Mouse (Mus musculus) kidney, postnatal 25 days (tissue): ENCODE measurements around the gene Hlcs.

Source experiments
- DNase-seq, 2 experiments: peaks; one replicate each; pipeline ENCODE4 v3.0.0; 2021; ENCODE audit warnings: mixed read lengths in 2 of 2

Gene Hlcs

DNA sequence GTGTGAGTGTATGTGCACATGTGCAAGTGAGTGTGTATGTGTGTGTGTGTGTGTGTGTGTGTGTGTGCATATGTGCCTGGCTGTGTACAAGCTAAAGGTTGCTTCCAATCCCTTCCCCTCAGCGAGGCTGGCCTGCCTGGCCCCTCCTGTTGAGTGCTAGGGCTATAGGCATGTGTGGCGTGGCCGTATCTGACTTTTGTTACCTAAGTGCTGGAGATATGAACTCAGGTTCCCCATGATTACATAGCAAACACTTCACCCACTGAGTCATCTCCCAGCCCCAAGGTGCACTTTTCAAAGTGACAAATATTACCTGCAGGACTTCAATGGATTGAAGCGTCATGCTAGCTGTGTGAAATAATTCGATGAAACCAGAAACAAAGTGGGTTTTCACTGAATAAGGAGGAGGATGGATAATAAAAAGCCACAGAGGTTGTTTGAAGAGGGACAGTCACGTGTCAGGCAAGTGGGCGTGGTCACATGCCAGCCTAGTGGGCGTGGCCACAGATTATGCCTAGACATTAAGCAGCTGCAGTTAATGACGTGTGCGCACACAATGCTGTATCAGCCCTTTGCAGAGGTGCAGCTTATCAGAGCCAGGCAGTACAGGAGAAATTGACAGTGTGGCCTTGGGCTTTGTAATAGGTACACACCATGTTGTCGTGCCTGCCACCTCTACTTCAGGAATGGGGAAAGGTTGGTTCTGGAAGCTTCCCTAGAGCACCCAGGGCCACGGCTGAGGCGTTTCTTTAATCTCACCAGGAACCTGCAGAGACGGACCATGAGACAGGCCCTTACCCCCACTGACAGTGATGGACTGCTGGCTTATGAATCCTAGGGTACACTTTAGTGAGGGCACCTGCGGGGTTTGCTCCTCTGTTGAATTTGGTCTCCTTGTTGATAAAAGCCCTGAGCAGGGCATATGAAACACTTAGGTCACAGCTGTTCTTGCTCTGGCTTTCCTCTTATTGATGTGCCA is 163.0 kb downstream of the Hlcs start:
- DNase-seq = no peak

DNA sequence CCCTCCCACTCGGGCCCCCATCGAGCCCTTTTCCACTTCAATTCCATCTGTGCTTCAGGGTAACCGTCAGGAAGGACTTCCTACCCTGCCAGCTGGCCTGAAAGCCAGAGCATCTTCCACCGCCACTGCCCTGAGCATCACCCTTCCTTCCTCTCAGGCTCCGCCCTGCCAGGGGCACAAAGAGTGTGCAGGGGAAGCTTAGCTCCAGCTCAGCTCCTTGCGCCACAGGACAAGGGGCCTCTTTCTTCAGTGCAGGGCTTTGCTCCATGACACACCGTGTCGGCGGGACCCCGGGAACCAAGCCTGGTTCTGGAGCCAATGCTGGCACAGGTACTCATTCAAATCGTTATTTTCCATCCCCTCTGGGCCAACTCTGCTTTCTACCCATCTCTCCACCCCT is 165.2 kb downstream of the Hlcs start:
- peak; percentile 14 to 64 for DNase-seq

DNA sequence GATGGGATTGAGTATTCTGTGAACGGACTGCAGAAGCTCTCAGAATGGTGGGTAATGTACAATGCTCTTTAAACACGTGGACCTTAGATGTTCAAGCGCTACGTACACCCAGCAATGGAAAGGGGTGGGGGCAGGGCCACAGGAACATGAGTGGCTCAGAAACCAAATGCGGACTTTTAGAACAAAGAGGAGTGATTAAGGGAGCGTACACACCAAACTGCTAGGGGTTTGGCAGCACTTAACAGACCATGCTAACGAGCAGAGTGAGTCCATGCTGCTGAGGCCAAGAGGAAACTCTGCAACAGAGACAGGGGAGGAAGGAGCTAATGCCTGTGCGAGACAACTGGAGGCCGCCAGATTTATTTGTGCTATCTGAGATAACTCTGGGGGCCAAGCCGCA is 170.0 kb downstream of the Hlcs start:
- peak in 1 of 2 experiments; percentile 13 for DNase-seq

DNA sequence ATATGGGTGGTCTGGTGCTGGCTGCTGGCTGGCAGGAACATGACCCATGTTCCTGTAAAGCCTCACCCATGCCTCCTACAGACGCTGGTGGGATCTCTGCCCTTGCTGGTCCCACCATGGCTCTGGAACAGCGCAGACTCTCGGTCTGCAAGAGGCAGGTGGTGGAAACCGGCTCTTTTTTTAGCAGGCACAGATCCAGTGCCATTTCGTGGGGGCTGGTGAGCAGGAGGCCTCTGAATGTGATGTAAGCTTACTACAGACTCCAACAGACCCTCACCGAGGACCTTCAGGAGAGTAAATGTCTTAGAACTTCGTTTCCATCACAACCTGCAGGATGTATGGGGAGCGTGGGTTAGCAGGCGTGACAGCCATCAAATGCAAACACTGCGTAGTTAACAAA is 172.6 kb downstream of the Hlcs start:
- DNase-seq = peak in 1 of 2 experiments; percentile 15

DNA sequence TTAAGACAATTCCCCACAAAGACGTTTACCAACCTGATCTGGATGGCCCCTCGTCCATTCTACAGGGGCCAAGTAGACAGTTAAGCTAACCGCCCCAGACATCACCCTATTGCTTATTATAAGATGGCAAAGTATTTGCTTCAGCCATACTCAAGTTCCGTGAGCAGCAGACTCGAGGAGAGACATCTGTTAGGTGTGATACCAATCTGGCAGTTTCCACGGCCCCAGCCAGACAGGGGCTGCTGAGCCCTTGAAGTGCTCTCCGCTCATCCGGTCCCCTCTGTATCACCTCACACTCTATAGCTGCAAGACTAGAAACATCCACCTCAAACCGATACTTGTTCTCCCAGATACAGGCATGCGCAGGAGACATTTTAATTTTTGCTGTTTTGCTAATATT is 179.2 kb downstream of the Hlcs start:
- DNase-seq = peak in 1 of 2 experiments; percentile 5

DNA sequence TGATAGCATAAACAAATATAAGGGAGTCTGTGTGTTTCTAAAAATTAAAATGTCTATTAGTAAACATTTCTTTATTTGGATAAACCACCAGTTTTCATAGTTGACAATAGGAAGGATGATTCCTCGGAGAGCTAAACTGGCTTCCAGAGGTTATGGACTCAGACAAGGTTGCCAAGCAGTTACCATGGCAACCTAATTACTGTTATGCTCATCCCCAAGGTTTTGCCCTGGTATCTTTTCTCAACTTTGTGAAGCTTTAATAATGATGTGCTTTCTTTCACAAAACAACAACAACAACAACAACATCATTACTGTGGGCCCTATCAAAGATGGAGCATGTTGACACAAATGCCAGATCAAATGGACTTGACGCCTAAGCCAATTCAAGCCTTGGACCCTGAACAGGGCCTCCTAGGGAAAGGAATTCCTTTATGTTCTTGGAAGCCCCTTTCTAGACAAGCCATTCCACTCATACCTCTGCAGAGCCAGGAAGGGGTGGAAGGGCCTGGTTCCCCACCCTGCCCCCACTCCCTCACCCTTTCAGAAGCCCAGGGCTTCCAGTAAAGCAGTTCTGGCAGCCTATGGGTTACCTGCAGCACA is 185.0 kb downstream of the Hlcs start:
- DNase-seq = no peak

DNA sequence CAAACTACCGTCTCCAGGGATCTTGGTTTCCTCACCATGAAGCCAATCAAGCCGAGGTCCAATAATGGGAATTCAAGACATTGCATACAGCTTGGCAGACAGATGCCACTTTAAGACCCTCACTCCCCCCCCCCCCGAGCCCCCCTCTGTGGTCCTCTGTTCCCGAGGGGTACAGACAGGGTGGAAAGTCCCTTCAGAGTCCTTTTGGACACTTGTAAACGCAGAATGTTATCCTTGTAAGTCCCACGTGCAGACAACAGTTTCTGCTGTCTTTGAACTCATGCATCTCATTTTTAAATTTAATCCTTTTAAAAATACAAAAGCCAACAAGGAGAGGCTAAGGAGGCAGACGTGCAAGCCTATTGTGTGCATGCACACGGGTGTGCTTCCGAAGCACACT is 187.2 kb downstream of the Hlcs start:
- DNase-seq = no peak

DNA sequence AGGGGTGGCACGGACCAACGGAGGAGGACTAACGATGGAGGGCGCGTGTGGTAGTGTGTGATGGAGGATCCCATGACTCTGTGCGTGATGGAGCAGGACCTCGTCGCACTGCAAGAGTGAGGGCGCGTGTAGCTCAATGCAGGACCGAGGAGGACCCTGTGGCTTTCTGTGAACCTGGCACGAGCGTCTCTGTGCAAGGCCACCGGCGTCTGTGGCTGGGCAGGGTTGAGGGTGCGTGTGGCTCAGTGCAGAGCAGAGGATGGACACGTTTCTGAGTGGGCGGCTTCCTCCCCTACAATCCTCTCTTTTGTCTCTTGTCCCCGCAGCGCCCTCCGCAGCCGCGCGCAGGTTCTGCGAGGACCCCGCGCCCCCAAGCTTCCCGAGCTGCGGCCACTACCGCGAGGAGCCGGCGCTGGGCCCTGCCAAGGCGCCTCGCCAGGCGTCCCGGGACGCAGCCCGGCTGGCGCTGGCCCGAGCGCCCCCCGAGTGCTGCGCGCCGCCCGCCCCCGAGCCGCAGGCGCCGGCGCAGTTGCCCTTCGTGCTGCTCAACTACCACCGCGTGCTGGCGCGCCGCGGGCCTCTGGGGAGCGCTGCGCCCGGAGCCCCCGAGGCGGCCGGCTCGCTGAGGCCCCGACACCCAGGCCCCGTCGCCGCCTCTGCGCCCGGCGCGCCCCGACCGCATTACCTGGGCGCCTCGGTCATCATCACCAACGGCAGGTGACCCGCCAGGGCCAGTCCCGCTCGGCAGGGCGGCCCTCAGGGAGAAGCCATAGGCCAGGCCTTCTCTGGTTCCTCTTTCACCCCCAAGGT is 188.0 kb downstream of the Hlcs start:
- no peak for DNase-seq

DNA sequence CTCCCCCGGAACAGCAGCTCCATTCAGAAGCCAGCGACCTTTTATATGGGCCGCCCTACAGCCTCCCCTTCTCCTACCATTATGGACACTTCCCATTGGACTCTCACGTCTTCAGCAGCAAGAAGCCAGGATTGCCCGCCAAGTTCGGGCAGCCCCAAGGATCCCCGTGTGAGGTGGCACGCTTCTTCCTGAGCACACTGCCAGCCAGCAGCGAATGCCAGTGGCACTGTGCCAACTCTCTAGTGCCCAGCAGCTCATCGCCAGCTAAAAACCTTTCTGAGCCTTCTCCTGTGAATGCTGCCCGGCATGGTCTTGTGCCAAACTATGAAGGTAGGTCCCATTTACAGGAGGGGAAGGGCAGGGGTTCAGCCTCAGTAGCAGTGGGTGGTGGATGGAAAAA is 190.1 kb downstream of the Hlcs start:
- peak; percentile 65 to 74 for DNase-seq

DNA sequence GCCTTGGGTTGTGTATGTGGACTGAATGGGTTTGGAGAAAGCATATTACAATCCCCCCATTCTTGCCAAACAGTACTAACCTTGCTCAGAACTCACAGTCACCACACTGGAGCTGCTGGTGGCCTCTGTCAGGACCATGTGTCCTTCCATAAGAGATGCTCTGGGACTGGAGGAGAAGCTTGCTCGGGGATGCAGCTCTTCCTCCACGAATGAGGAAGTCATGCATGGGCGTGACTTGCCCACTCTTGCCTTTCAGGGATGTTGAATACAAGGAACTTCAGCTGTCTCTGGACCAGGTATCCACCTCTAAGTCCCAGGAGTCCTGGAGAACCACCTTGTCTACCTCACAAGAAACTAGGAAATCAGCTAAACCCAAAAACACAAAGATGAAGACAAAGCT is 191.0 kb downstream of the Hlcs start:
- no peak for DNase-seq

DNA sequence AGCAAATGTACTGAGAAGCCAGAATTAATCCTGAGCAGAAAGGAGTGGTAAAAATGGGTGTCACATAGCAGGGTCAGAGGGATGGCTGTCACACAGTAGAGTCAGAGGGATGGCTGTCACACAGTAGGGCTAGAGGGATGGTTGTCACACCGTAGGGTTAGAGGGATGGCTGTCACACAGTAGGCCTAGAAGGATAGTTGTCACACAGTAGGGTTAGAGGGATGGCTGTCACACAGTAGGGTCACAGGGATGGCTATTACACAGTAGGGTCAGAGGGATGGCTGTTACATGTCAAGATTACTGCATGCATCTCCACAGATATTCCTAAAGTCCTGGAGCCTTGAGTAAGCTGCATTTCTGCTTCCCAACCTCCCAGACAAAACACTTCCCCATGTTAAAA is 195.0 kb downstream of the Hlcs start:
- DNase-seq = no peak

DNA sequence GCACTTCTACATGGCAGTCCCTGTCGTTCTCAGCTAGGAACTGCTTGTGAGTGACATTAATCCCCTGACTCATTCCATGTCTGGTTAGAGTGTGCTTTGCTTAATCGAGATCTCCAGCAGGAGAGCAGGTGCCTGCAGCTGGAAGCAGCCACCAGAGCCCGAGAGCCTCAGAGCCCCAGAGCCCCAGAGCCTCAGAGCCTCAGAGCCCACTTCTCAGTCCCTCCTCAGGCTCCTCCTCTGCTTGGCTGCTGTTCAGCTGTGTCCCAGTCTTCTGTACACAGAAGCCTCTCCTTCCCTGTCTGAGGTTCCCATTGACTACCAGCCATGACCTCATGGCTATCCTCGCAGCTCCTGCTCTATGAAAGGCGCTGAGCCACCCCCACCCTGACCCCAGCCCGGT is 196.0 kb downstream of the Hlcs start:
- peak in 1 of 2 experiments; percentile 17 for DNase-seq

DNA sequence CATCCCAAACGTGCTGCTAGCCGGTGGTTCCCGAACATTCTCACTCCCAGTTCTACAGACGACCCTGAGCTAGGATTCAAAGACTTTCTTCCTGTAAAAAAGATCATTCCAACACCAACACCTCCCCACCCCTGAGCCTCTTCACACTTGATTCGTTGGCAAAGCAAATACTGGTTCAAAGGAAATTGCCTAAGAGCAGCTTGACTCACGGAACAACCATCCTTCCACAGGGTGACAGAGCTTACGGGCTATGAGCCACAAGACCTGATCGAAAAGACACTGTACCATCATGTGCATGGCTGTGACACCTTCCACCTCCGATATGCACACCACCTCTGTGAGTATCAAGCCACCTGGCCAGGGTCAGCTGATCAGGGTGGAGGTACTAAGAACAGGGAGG is 198.7 kb downstream of the Hlcs start:
- DNase-seq = peak in 1 of 2 experiments; percentile 25

DNA sequence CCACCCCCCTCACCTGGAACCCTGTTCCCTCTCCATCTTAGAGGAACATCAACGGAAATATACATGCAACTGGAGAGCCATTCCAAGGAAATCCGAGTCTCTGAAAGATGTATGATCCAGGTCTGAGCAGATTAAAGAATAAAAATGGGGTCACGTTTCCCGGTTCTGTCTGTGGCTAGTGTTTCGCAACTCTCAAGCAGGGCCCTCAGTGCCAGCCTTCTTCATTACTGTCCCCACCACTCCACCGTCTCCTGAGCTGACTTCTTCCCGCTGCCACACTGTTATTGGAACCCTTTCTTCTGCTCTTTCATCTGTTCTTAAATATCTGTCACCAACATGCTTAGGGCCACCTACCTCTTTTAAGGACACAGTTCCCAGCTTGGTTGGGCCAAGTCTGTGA is 200.2 kb downstream of the Hlcs start:
- no peak for DNase-seq

DNA sequence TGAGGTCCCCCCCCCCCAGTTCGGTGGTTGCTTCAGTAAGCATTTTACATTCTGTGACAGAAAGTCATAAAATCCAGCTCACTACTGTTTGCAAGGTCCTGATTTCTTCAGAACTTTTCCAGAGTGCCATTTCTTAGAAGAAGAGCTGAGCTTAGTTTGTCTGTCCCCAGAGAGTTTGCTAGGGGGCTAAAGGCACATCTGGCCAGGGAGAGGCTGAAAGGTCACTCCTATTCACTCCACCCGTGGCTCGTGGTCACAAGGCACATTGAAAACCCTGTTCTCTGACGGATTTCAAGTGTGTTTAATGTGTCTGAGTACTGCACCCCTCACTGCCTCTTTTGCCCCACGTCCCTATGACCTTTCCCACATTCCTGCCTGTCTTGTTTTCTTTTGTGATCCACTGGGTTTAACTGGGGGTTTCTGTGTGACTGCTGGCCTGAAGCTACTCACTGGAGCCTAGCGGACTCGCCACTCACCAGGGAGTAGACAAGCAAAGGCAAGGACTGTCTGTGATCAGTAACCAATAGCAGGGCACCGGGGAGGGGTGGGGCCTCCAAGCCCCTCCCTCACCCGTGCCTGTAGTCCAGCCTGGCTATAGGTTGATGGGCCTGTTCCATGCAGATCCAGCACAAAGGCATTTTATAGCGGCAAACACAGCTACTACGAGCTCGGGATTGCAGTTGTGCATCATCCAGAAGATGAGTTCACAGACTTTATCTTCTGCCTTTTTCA is 215.5 kb downstream of the Hlcs start:
- peak in 1 of 2 experiments; percentile 70 for DNase-seq

DNA sequence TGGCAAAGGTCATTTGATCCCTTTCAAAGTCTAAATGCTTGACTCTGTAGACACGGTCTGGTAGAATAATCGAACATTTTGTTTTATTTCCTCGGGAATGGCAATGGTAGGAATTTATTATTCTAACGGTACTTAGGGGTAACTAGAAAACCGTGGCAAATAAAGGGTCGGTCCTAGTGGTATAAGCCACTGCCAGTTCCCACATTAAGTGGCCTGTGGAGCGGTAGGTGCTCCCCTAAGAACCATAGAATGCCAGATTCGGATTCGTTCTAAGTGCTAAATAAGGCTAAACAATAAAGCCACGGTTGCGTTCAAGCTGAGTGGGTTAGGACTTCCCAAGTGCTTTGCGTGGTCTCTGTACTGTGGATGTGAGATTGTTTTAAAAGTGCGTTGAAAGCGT is 216.9 kb downstream of the Hlcs start:
- no peak for DNase-seq

DNA sequence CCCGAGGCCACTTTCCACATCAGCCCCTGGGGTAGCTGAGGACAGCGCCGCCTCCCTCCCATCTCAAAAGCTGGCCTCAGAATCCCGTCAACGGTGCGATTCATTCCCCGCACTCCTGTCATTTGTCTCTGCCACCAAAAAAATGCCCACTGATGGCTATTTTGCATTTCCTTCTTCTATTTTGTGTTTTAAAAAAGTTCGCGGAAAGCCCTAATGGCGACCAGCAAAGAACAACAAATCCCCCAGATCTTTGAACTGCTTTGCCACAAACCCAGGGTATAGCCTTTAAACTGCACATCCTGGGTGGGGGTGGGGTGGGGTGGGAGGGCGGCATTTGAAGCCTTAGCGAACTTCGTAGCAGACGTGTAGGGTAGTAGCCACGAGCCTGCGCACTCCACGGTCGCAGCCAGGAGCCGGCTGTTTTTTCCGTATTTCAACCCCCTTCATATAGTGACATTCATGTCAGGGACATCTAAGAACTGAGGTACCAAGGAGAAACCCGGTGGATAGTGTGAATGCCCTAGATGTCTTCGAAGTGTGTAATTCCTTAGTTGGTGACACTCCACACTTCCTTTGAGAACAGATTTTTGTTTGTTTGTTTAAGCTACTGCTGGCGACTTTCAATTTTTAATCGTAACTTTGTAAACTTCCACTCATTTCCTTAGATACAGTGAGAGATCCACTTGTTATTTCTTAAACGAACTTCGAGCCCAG is 218.1 kb downstream of the Hlcs start:
- DNase-seq = no peak

DNA sequence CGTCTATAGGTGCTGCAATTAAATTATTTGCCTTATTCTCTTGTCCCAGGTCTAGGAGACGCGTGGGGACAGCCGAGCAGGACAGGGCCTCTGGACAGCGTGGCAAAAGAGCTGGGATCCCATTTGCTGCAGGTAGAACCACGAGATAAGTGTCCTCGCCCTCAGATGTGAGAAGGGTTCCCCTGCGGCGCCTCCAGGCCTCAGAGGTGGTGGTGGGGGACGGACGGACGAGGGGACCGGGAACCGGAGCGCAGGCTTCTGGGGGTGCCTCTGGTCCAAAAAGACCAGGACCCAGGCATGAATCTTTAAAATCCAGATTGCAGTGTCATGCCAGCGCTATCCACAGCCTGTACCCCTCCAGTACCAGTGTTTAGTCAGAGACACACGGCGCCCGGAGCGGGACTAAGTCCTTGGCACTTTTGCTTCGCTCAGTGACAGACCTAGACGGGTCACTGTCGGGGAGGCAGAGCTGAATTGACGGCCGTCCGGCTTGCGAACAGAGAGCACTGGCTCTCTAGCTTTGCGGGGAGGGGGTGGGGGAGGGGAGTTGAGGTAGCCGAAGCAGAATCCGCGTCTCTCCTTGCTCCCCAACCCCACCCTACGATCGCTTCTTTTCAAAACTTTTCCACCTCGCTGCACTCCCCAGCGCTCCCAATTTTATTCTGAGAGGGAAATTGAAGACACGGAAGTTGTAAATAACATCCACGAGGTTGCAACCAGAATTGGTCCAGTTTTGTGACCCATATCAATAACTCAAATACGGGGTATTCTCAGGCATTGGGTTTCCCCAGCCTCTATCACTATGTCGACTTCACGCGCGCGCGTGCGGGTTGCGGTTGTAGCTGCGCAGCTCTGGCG is 218.9 kb downstream of the Hlcs start:
- DNase-seq = no peak

DNA sequence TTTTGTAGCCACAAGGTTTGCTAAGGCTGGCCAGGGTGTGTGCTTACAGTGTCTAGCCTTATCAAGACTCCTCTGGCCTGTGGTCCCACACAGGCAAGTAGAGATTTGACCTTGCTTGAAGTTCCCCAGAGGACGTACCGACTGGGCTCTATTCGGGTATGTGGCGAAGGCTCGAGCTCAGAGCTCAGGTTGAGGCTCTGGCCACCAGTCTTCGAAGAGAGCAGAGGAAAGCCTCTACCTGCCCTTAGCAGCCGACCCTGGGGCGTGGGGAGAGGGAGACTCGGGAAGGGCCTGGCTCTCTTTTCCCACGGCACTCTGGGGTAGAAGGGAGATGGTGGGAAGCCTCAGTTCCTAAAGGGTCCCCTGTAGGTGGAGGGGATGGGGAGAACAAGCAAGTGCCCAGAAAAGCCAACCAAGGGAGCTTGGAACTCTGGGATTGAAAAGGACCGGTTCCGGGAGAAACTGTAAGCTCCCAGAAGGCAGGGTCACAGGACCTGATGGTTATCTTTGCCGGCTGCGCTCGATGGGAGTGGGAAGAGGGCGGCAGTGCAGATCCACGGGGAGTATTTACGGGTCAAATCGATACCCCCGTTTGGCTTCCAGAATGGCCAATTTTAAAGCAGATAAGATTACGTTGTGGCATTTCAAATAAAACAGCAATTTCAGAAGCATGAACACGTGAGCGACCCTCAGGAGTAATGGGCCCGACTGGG is 220.1 kb downstream of the Hlcs start:
- DNase-seq = peak in 1 of 2 experiments; percentile 37

DNA sequence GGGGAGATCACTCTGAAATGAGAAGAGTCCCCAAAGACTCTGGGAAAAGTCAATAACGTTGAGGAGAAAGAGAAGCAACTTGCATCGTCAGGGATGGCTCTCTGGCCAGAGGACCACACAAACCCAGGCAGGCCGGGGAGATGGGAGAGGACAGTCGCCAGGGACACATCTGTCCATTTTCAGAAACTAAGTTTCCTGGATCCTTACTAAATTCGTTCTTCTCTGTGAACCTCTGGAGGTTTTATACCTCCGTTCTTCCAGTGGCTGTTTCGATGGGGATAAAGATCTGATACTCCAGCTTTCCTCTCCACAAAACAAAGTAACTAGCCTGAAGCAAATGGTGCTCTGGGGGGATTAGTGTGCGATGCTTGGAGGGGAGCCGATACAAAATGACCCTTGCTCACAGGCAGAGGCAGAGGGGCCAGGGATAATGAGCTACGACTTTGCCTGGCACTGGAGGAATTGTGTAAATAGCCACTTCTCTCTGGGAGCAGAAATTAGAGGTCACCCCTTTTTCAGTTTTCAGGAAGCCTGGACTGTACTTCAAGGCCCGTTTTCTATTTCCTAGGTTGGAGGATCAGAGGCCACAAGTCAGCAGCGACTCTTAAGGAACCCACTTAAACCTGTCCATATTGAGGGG is 220.7 kb downstream of the Hlcs start:
- DNase-seq = peak in 1 of 2 experiments; percentile 10
